Mouse (Mus musculus): ENCODE data around the gene Vkorc1. TPM values are rescaled to one million over a fixed set of nuclear protein-coding genes. Genes with fewer than 3 reads are reported as not detected.

Gene Vkorc1
- polyA plus RNA-seq, 1 experiment from 2014 or later: 125 TPM

- Histone ChIP-seq H3K27ac (ENCODE audit: low read depth, low read length) (no peak overlapping the region), H3K9ac (ENCODE audit: low read depth, low read length) (no peak overlapping the region), H3K4me2 (replicated peaks; ENCODE audit: low read depth, low read length) (no peak overlapping the region), H3K36me3 (ENCODE audit: control insufficient read depth, insufficient read depth, low read length) (peaks cover 57% of the 10 kb centered on the region), H3K27me3 (ENCODE audit: control insufficient read depth, insufficient read depth, low read length) (no peaks in the 10 kb centered on the region), H3K4me1 (ENCODE audit: control insufficient read depth, insufficient read depth, low read length) (peaks cover 15% of the 10 kb centered on the region), H3K9me3 (ENCODE audit: control insufficient read depth, low read length) (no peaks in the 10 kb centered on the region), H3K4me3 (ENCODE audit: low read length) (no peak overlapping the region)
- WGBS: 88% methylated on average over 6 of the region's 6 CpGs
- no peak for ATAC-seq (ENCODE audit: low FRiP score, low TSS enrichment)
Observed at GRCm38 (mm10) chr7:127922451-127923275, 27.2 kb upstream of the Vkorc1 start.

GRCm38 (mm10) chr7:127921516-127921915, 26.1 kb upstream of the Vkorc1 start:
- Histone ChIP-seq H3K4me1 (ENCODE audit: control insufficient read depth, insufficient read depth, low read length) (peaks cover 13% of the 10 kb centered on the region), H3K9ac (ENCODE audit: low read depth, low read length) (no peak overlapping the region), H3K4me3 (ENCODE audit: low read length) (no peak overlapping the region), H3K36me3 (ENCODE audit: control insufficient read depth, insufficient read depth, low read length) (peaks cover 62% of the 10 kb centered on the region), H3K4me2 (replicated peaks; ENCODE audit: low read depth, low read length) (no peak overlapping the region), H3K9me3 (ENCODE audit: control insufficient read depth, low read length) (no peaks in the 10 kb centered on the region), H3K27me3 (ENCODE audit: control insufficient read depth, insufficient read depth, low read length) (no peaks in the 10 kb centered on the region), H3K27ac (ENCODE audit: low read depth, low read length) (no peak overlapping the region)
- WGBS: 68% methylated on average over 8 of the region's 8 CpGs
- no peak for ATAC-seq (ENCODE audit: low FRiP score, low TSS enrichment)

- Histone ChIP-seq H3K4me2 (replicated peaks; ENCODE audit: low read depth, low read length) (no peak overlapping the region), H3K36me3 (ENCODE audit: control insufficient read depth, insufficient read depth, low read length) (peaks cover 61% of the 10 kb centered on the region), H3K27ac (ENCODE audit: low read depth, low read length) (no peak overlapping the region), H3K27me3 (ENCODE audit: control insufficient read depth, insufficient read depth, low read length) (no peaks in the 10 kb centered on the region), H3K4me1 (ENCODE audit: control insufficient read depth, insufficient read depth, low read length) (no peaks in the 10 kb centered on the region; the same call in 1 of the 2 replicates), H3K4me3 (ENCODE audit: low read length) (no peak overlapping the region), H3K9me3 (ENCODE audit: control insufficient read depth, low read length) (no peaks in the 10 kb centered on the region), H3K9ac (ENCODE audit: low read depth, low read length) (no peak overlapping the region)
- WGBS: 81% methylated on average over 7 of the region's 7 CpGs
- ATAC-seq (ENCODE audit: low FRiP score, low TSS enrichment): no peak
Observed at GRCm38 (mm10) chr7:127919290-127919689, 23.9 kb upstream of the Vkorc1 start.

- no peaks in the 10 kb centered on the region for H3K27me3 ChIP-seq (ENCODE audit: control insufficient read depth, insufficient read depth, low read length)
- peaks cover 1% of the 10 kb centered on the region; the same call in 1 of the 2 replicates for H3K4me1 ChIP-seq (ENCODE audit: control insufficient read depth, insufficient read depth, low read length)
- no peak for ATAC-seq (ENCODE audit: low FRiP score, low TSS enrichment)
- H3K27ac ChIP-seq (ENCODE audit: low read depth, low read length): no peak overlapping the region
- no peaks in the 10 kb centered on the region for H3K9me3 ChIP-seq (ENCODE audit: control insufficient read depth, low read length)
- no peak overlapping the region for H3K4me2 ChIP-seq (replicated peaks; ENCODE audit: low read depth, low read length)
- no peak overlapping the region for H3K4me3 ChIP-seq (ENCODE audit: low read length)
- 58% methylated on average over 3 of the region's 3 CpGs for WGBS
- H3K36me3 ChIP-seq (ENCODE audit: control insufficient read depth, insufficient read depth, low read length): peaks cover 53% of the 10 kb centered on the region
- no peak overlapping the region for H3K9ac ChIP-seq (ENCODE audit: low read depth, low read length)
Observed at GRCm38 (mm10) chr7:127918203-127918602, 22.8 kb upstream of the Vkorc1 start.

- no peak overlapping the region for H3K4me2 ChIP-seq (replicated peaks; ENCODE audit: low read depth, low read length)
- H3K4me3 ChIP-seq (ENCODE audit: low read length): no peak overlapping the region
- WGBS: 93% methylated on average over 12 of the region's 12 CpGs
- no peaks in the 10 kb centered on the region for H3K9me3 ChIP-seq (ENCODE audit: control insufficient read depth, low read length)
- peaks cover 32% of the 10 kb centered on the region for H3K36me3 ChIP-seq (ENCODE audit: control insufficient read depth, insufficient read depth, low read length)
- H3K9ac ChIP-seq (ENCODE audit: low read depth, low read length): no peak overlapping the region
- ATAC-seq (ENCODE audit: low FRiP score, low TSS enrichment): no peak
- peaks cover 11% of the 10 kb centered on the region; the same call in 1 of the 2 replicates for H3K4me1 ChIP-seq (ENCODE audit: control insufficient read depth, insufficient read depth, low read length)
- no peaks in the 10 kb centered on the region for H3K27me3 ChIP-seq (ENCODE audit: control insufficient read depth, insufficient read depth, low read length)
- no peak overlapping the region for H3K27ac ChIP-seq (ENCODE audit: low read depth, low read length)
Observed at GRCm38 (mm10) chr7:127915293-127915692, 19.9 kb upstream of the Vkorc1 start.

GRCm38 (mm10) chr7:127912938-127913337, 17.5 kb upstream of the Vkorc1 start:
- Histone ChIP-seq H3K36me3 (ENCODE audit: control insufficient read depth, insufficient read depth, low read length) (peaks cover 46% of the 10 kb centered on the region), H3K27me3 (ENCODE audit: control insufficient read depth, insufficient read depth, low read length) (no peaks in the 10 kb centered on the region), H3K4me1 (ENCODE audit: control insufficient read depth, insufficient read depth, low read length) (peaks cover 11% of the 10 kb centered on the region; the same call in 1 of the 2 replicates), H3K27ac (ENCODE audit: low read depth, low read length) (no peak overlapping the region), H3K4me3 (ENCODE audit: low read length) (peak overlapping the region; percentile 84), H3K9me3 (ENCODE audit: control insufficient read depth, low read length) (no peaks in the 10 kb centered on the region), H3K9ac (ENCODE audit: low read depth, low read length) (peak overlapping the region; percentile 79), H3K4me2 (replicated peaks; ENCODE audit: low read depth, low read length) (peak overlapping the region; percentile 61)
- 22% methylated on average over 4 of the region's 4 CpGs for WGBS
- ATAC-seq (ENCODE audit: low FRiP score, low TSS enrichment): no peak

- Histone ChIP-seq H3K9ac (ENCODE audit: low read depth, low read length) (peak within 1 kb of the TSS; percentile 79), H3K4me2 (replicated peaks; ENCODE audit: low read depth, low read length) (peak within 1 kb of the TSS; percentile 61), H3K4me3 (ENCODE audit: low read length) (peak within 1 kb of the TSS; percentile 84), H3K27me3 (ENCODE audit: control insufficient read depth, insufficient read depth, low read length) (no peaks in the 10 kb centered on the region), H3K9me3 (ENCODE audit: control insufficient read depth, low read length) (no peaks in the 10 kb centered on the region), H3K27ac (ENCODE audit: low read depth, low read length) (peak within 1 kb of the TSS; percentile 80; the same call in 1 of the 2 replicates), H3K36me3 (ENCODE audit: control insufficient read depth, insufficient read depth, low read length) (peaks cover 47% of the 10 kb centered on the region), H3K4me1 (ENCODE audit: control insufficient read depth, insufficient read depth, low read length) (peaks cover 11% of the 10 kb centered on the region; the same call in 1 of the 2 replicates)
- peak; percentile 95 for ATAC-seq (ENCODE audit: low FRiP score, low TSS enrichment)
- WGBS: 2% methylated on average over 40 of the region's 40 CpGs
Observed at GRCm38 (mm10) chr7:127912190-127912871, 16.9 kb upstream of the Vkorc1 start, which contains the start of gene Kat8. Gene Kat8 (plus strand): TSS chr7:127912516.

GRCm38 (mm10) chr7:127908656-127909055, 13.2 kb upstream of the Vkorc1 start:
- Histone ChIP-seq H3K9me3 (ENCODE audit: control insufficient read depth, low read length) (no peaks in the 10 kb centered on the region), H3K27me3 (ENCODE audit: control insufficient read depth, insufficient read depth, low read length) (no peaks in the 10 kb centered on the region), H3K4me3 (ENCODE audit: low read length) (no peak overlapping the region), H3K9ac (ENCODE audit: low read depth, low read length) (no peak overlapping the region), H3K4me2 (replicated peaks; ENCODE audit: low read depth, low read length) (no peak overlapping the region), H3K4me1 (ENCODE audit: control insufficient read depth, insufficient read depth, low read length) (peaks cover 19% of the 10 kb centered on the region), H3K36me3 (ENCODE audit: control insufficient read depth, insufficient read depth, low read length) (peaks cover 48% of the 10 kb centered on the region), H3K27ac (ENCODE audit: low read depth, low read length) (no peak overlapping the region)
- ATAC-seq (ENCODE audit: low FRiP score, low TSS enrichment): no peak
- 87% methylated on average over 4 of the region's 4 CpGs for WGBS

- 94% methylated on average over 12 of the region's 12 CpGs for WGBS
- no peak overlapping the region for H3K4me2 ChIP-seq (replicated peaks; ENCODE audit: low read depth, low read length)
- H3K36me3 ChIP-seq (ENCODE audit: control insufficient read depth, insufficient read depth, low read length): peaks cover 48% of the 10 kb centered on the region
- no peak overlapping the region for H3K9ac ChIP-seq (ENCODE audit: low read depth, low read length)
- no peaks in the 10 kb centered on the region for H3K9me3 ChIP-seq (ENCODE audit: control insufficient read depth, low read length)
- no peak for ATAC-seq (ENCODE audit: low FRiP score, low TSS enrichment)
- peaks cover 15% of the 10 kb centered on the region for H3K4me1 ChIP-seq (ENCODE audit: control insufficient read depth, insufficient read depth, low read length)
- H3K4me3 ChIP-seq (ENCODE audit: low read length): no peak overlapping the region
- H3K27me3 ChIP-seq (ENCODE audit: control insufficient read depth, insufficient read depth, low read length): no peaks in the 10 kb centered on the region
- H3K27ac ChIP-seq (ENCODE audit: low read depth, low read length): no peak overlapping the region
Observed at GRCm38 (mm10) chr7:127907939-127908338, 12.5 kb upstream of the Vkorc1 start.

Measured in kidney, embryonic 14.5 days (tissue).